Mouse (Mus musculus) ZHBTc4 (cell line): Measurements from ENCODE around the gene Iqschfp.
"Not testable (repeated sequence)": the region's sequence is repeated elsewhere in the genome, so short reads cannot be mapped to it uniquely, and the experiment has no call there.

ENCODE experiments used
- DNase-seq: peaks from one replicate; pipeline ENCODE4 v3.0.0-alpha.2; 2011; ENCODE audit warnings: low read depth, low spot score

Iqschfp gene

GRCm38 (mm10) chr3:68071395-68072386, 179.7 kb downstream of the Iqschfp start:
- DNase-seq, result no peak

GRCm38 (mm10) chr3:68077406-68077805, 185.4 kb downstream of the Iqschfp start:
- no peak for DNase-seq

GRCm38 (mm10) chr3:68085024-68085423, 193.0 kb downstream of the Iqschfp start:
- no peak for DNase-seq

GRCm38 (mm10) chr3:68092108-68092507, 200.1 kb downstream of the Iqschfp start:
- no peak for DNase-seq

GRCm38 (mm10) chr3:68096724-68097431, 204.8 kb downstream of the Iqschfp start:
- no peak for DNase-seq

- DNase-seq, result not testable (repeated sequence)
These were observed 207.5 kb downstream of the Iqschfp start for GRCm38 (mm10) chr3:68099561-68099960.

GRCm38 (mm10) chr3:68101343-68101742, 209.3 kb downstream of the Iqschfp start:
- DNase-seq, result no peak

GRCm38 (mm10) chr3:68105081-68105685, 213.2 kb downstream of the Iqschfp start:
- DNase-seq, result no peak

- DNase-seq, result no peak
These were observed 229.3 kb downstream of the Iqschfp start for GRCm38 (mm10) chr3:68121338-68121737.

GRCm38 (mm10) chr3:68126284-68126856, 234.3 kb downstream of the Iqschfp start:
- DNase-seq, result no peak

GRCm38 (mm10) chr3:68130386-68130785, 238.4 kb downstream of the Iqschfp start:
- no peak for DNase-seq

GRCm38 (mm10) chr3:68138833-68139627, 247.0 kb downstream of the Iqschfp start:
- DNase-seq, result no peak

GRCm38 (mm10) chr3:68150688-68151087, 258.7 kb downstream of the Iqschfp start:
- DNase-seq, result no peak

- no peak for DNase-seq
These were observed 268.1 kb downstream of the Iqschfp start for GRCm38 (mm10) chr3:68160175-68160574.

GRCm38 (mm10) chr3:68160760-68161159, 268.7 kb downstream of the Iqschfp start:
- no peak for DNase-seq

GRCm38 (mm10) chr3:68178248-68178647, 286.2 kb downstream of the Iqschfp start:
- DNase-seq, result no peak

GRCm38 (mm10) chr3:68187471-68187870, 295.4 kb downstream of the Iqschfp start:
- peak; percentile 14 for DNase-seq

- no peak for DNase-seq
These were observed 297.1 kb downstream of the Iqschfp start for GRCm38 (mm10) chr3:68189100-68189499.

GRCm38 (mm10) chr3:68196933-68197332, 304.9 kb downstream of the Iqschfp start:
- DNase-seq, result no peak

GRCm38 (mm10) chr3:68201214-68201613, 309.2 kb downstream of the Iqschfp start:
- DNase-seq, result no peak
